Mouse (Mus musculus) G1E (cell line): ENCODE data around the gene Fgf8. TPM values are rescaled to one million over a fixed set of nuclear protein-coding genes. Genes with fewer than 3 reads are reported as not detected.

Experiments used
- ATAC-seq: 2 replicates; pipeline ENCODE4 v1.8.0; 2016; ENCODE audit warnings: mild to moderate bottlenecking; ENCODE audit not compliant: insufficient number of reproducible peaks, poor library complexity, low FRiP score, severe bottlenecking; ENCODE audit errors: extremely low read depth
- DNase-seq: peaks from one replicate; pipeline ENCODE4 v3.0.0; 2012; ENCODE audit warnings: low spot score
- H3K27me3 ChIP-seq: 2 replicates; pipeline ENCODE4 v1.6.1; 2012; ENCODE audit warnings: mild to moderate bottlenecking, low read length, inconsistent platforms; ENCODE audit not compliant: insufficient read depth
- H3K36me3 ChIP-seq: replicated peaks from 2 replicates; pipeline ENCODE3; 2012; ENCODE audit warnings: mild to moderate bottlenecking, inconsistent platforms
- H3K4me1 ChIP-seq: 2 replicates; pipeline ENCODE4 v1.6.1; 2012; ENCODE audit warnings: low read depth, low read length, inconsistent platforms, mixed read lengths; ENCODE audit not compliant: insufficient read depth
- H3K4me3 ChIP-seq: 2 replicates; pipeline ENCODE4 v1.5.1; 2012; ENCODE audit warnings: low read depth, mild to moderate bottlenecking, inconsistent platforms, low read length, moderate library complexity, mixed read lengths
- H3K9me3 ChIP-seq: replicated peaks from 2 replicates; pipeline ENCODE4 v1.6.1; 2012; ENCODE audit warnings: inconsistent platforms
- CTCF ChIP-seq: IDR thresholded peaks from 2 replicates; pipeline ENCODE4 v1.5.1; 2012; ENCODE audit warnings: low read depth, low read length, inconsistent platforms, mixed read lengths
- GATA1 ChIP-seq: IDR thresholded peaks from 2 replicates; pipeline ENCODE4 v1.6.1; 2012; ENCODE audit warnings: borderline replicate concordance, low read length, inconsistent platforms, mixed read lengths
- GATA2 ChIP-seq: IDR thresholded peaks from 2 replicates; pipeline ENCODE4 v1.6.1; 2012; ENCODE audit warnings: low read depth, low read length, inconsistent platforms, borderline replicate concordance
- POLR2AphosphoS5 ChIP-seq: IDR thresholded peaks from 2 replicates; pipeline ENCODE4 v1.6.1; 2012; ENCODE audit warnings: low read depth, low read length, inconsistent platforms; ENCODE audit not compliant: insufficient replicate concordance
- TAL1 ChIP-seq: conservative IDR thresholded peaks from 2 replicates; pipeline ENCODE4 v1.6.1; 2012; ENCODE audit warnings: low read depth, low read length, inconsistent platforms, mixed read lengths
- polyA plus RNA-seq: library from polyadenylated mRNA; stranded (reverse); fragments of >175 nt; gene quantifications from 2 replicates; pipeline ENCODE4 v1.2.3, GENCODE M21; 2012
- total RNA-seq, 2 experiments: library from RNA; stranded (forward) in 1 of 2; stranded (reverse) in 1 of 2; fragments of 200-1000 nt in 1 of 2; fragments of >200 nt in 1 of 2; fragmentation: Nextera tagmentation in 1 of 2; gene quantifications; 2 replicates each; pipeline ENCODE4 v1.2.3; 2014 to 2017

Fgf8 gene
- total and polyA plus RNA-seq, 3 experiments = not detected

DNA sequence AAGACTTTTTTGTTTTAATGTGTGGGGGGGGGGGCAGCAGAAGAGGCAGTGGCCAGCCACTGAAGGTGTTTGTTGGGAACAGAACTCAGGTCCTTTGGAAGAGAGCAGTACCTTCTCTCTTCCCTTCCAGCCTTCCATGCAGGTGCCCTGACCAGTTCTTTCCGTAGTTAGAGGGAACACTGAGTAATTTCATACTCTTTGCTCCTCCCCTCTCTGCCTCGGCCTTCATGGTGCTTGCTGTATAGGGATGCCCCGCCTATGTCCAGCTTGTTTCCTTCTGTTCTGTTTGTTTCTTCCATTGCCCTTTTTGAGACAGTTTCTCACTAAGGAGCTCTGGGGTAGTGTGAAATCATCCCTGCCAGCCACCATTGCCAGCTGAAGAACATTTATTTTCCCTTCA, 42.8 kb upstream of the Fgf8 start:
- no peak for ATAC-seq
- TF ChIP-seq POLR2AphosphoS5 (no peak), CTCF (no peak), GATA1 (no peak), TAL1 (no peak), GATA2 (no peak)
- H3K4me1 ChIP-seq = peaks cover 40% of the 10 kb centered on the region

DNA sequence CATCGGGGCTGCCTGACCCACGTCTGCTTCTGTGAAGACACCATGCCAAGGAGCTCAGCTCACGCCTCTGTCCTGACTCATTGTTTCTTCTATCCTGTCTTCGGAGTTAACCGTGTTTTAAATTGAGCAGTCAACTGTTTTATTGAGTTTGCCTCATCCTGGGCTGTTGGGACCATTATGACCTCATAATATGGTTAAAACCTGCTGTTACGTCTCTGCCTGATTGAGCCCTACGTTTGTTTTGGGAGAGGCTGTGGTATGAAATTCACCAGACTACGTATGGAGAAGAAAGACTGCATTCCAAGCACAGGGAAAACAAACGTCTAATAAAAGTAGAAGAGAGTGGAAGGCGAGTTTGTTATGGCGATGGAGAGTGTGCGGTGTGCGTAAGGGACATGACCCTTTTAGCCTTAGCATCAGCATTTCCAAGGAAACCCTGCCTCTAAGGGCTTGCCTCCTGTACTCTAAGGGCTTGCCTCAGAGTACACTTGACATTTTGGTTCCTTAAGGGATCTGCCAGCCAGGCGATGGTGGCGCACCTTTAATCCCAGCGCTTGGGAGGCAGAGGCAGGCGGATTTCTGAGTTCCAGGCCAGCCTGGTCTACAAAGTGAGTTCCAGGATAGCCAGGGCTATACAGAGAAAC, 41.3 kb upstream of the Fgf8 start:
- Histone ChIP-seq H3K9me3 (no peaks in the 10 kb centered on the region), H3K36me3 (peaks cover 25% of the 10 kb centered on the region), H3K4me3 (peak overlapping the region; percentile 97), H3K27me3 (no peaks in the 10 kb centered on the region), H3K4me1 (peaks cover 43% of the 10 kb centered on the region)
- TF ChIP-seq CTCF (no peak), POLR2AphosphoS5 (no peak), GATA2 (no peak), TAL1 (no peak)
- no peak for DNase-seq
- no peak for ATAC-seq

More for the DNA sequence above, 42.8 kb upstream of the Fgf8 start:
- Histone ChIP-seq H3K4me3 (no peak overlapping the region), H3K9me3 (no peaks in the 10 kb centered on the region), H3K36me3 (peaks cover 11% of the 10 kb centered on the region), H3K27me3 (no peaks in the 10 kb centered on the region)
- no peak for DNase-seq

DNA sequence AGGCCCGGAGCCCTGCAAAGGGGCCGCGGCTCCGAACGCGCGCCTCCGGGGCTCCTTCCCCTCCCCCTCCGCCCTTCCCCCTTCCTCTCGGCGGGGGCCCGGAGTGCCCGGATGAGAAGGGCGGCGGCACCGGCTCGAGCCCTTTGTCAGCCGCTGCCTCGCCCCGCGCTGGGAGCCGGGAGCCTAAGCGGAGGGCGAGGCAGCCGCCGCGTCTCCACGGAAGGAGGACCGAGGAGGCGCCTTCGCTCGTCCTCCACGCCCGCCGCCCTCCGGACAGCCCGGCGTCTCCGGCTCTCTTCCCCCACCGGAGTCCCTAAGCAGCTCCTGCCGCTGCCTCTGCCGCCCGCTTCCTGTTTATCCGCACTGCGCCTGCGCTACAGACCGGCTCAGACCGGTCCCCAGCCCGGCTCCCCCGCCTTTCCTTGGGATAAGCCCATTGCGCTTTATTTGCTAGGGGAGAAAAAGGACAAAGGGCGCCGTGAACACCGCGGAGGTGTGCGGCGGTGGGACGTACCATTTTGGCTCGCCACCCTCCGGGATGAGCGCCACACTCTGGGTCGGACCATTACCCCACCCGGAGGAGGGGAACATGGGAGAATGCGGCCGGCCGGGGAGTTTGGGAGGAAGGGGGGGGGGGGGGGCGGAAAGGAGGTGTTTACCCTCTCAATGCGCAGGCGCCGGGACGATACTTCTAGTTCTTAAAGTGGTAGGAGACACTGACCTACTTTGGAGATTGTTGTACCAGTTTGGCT, 40.6 kb upstream of the Fgf8 start, which contains the start of gene Mgea5:
Gene Mgea5, minus strand, starts transcription at position 657 of the 752 bp plus-strand sequence.
- Histone ChIP-seq H3K36me3 (peaks cover 32% of the 10 kb centered on the region), H3K4me1 (peaks cover 40% of the 10 kb centered on the region), H3K27me3 (no peaks in the 10 kb centered on the region), H3K9me3 (no peaks in the 10 kb centered on the region), H3K4me3 (peak within 1 kb of the TSS; percentile 97)
- TF ChIP-seq CTCF (no peak), TAL1 (no peak), POLR2AphosphoS5 (no peak; the same call in 1 of the 2 replicates), GATA1 (no peak), GATA2 (no peak)
- DNase-seq (peak; percentile 92), ATAC-seq (peak; percentile 95)

- Histone ChIP-seq H3K36me3 (peaks cover 41% of the 10 kb centered on the region), H3K9me3 (no peaks in the 10 kb centered on the region), H3K4me3 (peak overlapping the region; percentile 97), H3K27me3 (no peaks in the 10 kb centered on the region), H3K4me1 (peaks cover 38% of the 10 kb centered on the region)
- DNase-seq (peak; percentile 59), ATAC-seq (peak; percentile 30; the same call in 1 of the 2 replicates)
- TF ChIP-seq CTCF (no peak), GATA2 (no peak), POLR2AphosphoS5 (no peak), TAL1 (no peak), GATA1 (no peak)
Measured at GRCm38 (mm10) chr19:45782315-45783001, 39.7 kb upstream of the Fgf8 start.

- DNase-seq = no peak
- no peak for ATAC-seq
- Histone ChIP-seq H3K9me3 (no peaks in the 10 kb centered on the region), H3K4me3 (peak overlapping the region; percentile 97; the same call in 1 of the 2 replicates), H3K4me1 (peaks cover 34% of the 10 kb centered on the region), H3K36me3 (peaks cover 49% of the 10 kb centered on the region), H3K27me3 (no peaks in the 10 kb centered on the region)
- TF ChIP-seq TAL1 (no peak), CTCF (no peak), POLR2AphosphoS5 (no peak), GATA1 (no peak), GATA2 (no peak)
Measured at GRCm38 (mm10) chr19:45781676-45782075, 39.0 kb upstream of the Fgf8 start.

- ATAC-seq (no peak), DNase-seq (no peak)
- TF ChIP-seq GATA1 (no peak), CTCF (no peak), GATA2 (no peak), POLR2AphosphoS5 (no peak), TAL1 (no peak)
- peak overlapping the region; percentile 43; the same call in 1 of the 2 replicates for H3K4me3 ChIP-seq
- H3K4me1 ChIP-seq = peaks cover 28% of the 10 kb centered on the region
- no peaks in the 10 kb centered on the region for H3K27me3 ChIP-seq
- peaks cover 61% of the 10 kb centered on the region for H3K36me3 ChIP-seq
- no peaks in the 10 kb centered on the region for H3K9me3 ChIP-seq
Measured at GRCm38 (mm10) chr19:45780350-45780915, 37.7 kb upstream of the Fgf8 start.
